Mouse (Mus musculus): Measurements from ENCODE around the gene Spry2.

Spry2 gene

DNA sequence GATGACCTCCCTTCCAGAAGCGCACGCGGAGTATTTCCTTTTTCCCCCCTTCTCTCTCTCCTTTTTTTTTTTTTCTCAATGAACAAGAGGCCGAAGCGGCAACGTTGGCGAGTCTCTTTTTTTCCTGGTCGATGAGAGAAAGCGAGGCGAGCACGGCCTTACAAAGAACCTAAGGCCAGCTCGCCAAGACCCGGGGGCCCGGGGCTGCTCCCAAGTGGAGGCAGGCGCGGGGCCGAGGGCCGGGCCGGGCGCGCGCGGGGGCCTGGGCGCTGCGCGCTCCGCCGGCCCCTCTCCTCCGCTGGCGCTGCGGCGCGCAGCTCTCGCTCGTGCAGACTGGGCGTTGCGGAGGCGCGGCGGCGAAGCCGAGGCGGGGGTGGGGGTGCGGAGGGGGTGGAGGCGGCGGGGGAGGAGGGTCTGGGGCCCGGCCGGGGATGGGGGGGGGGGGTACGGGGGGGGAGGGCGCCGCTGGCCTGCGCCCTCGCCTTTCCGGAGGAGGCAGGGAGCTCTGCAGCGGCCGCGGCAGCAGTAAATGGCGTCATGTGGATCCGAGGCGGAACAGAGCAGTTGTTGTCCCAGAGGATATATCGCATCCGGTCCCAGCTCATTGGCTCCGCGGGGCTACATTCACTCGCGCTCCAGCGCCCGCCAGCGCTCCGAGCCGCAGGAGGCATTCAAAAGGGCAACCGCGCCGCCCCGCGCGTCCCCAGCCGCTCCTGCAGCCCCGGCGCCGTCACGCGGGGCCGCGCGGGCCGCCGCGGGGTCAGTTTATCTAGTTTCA, at the start of gene Spry2:
Gene Spry2, minus strand, starts transcription at position 29 of the 778 bp plus-strand sequence.
- peak; percentile 74 for DNase-seq (ENCODE audit: low read depth, low spot score)
- Histone ChIP-seq H3K27me3 (ENCODE audit: control insufficient read depth, insufficient read depth, low read length, poor library complexity, severe bottlenecking) (no peaks in the 10 kb centered on the region), H3K36me3 (ENCODE audit: control insufficient read depth, insufficient read depth, low read length, poor library complexity, severe bottlenecking) (no peaks in the 10 kb centered on the region)

GRCm38 (mm10) chr14:105941353-105941752, 44.7 kb upstream of the Spry2 start:
- DNase-seq (ENCODE audit: low read depth, low spot score) = no peak
- H3K27me3 ChIP-seq (ENCODE audit: control insufficient read depth, insufficient read depth, low read length, poor library complexity, severe bottlenecking) = no peaks in the 10 kb centered on the region

GRCm38 (mm10) chr14:105926726-105927125, 30.1 kb upstream of the Spry2 start:
- no peaks in the 10 kb centered on the region for H3K27me3 ChIP-seq (ENCODE audit: control insufficient read depth, insufficient read depth, low read length, poor library complexity, severe bottlenecking)
- H3K36me3 ChIP-seq (ENCODE audit: control insufficient read depth, insufficient read depth, low read length, poor library complexity, severe bottlenecking) = no peaks in the 10 kb centered on the region
- DNase-seq (ENCODE audit: low read depth, low spot score) = no peak

More at GRCm38 (mm10) chr14:105941353-105941752, 44.7 kb upstream of the Spry2 start:
- H3K36me3 ChIP-seq (ENCODE audit: control insufficient read depth, insufficient read depth, low read length, poor library complexity, severe bottlenecking) = no peaks in the 10 kb centered on the region

- H3K36me3 ChIP-seq (ENCODE audit: control insufficient read depth, insufficient read depth, low read length, poor library complexity, severe bottlenecking) = no peaks in the 10 kb centered on the region
- no peak for DNase-seq (ENCODE audit: low read depth, low spot score)
- no peaks in the 10 kb centered on the region for H3K27me3 ChIP-seq (ENCODE audit: control insufficient read depth, insufficient read depth, low read length, poor library complexity, severe bottlenecking)
These were observed 28.7 kb upstream of the Spry2 start for GRCm38 (mm10) chr14:105925305-105925704.

DNA sequence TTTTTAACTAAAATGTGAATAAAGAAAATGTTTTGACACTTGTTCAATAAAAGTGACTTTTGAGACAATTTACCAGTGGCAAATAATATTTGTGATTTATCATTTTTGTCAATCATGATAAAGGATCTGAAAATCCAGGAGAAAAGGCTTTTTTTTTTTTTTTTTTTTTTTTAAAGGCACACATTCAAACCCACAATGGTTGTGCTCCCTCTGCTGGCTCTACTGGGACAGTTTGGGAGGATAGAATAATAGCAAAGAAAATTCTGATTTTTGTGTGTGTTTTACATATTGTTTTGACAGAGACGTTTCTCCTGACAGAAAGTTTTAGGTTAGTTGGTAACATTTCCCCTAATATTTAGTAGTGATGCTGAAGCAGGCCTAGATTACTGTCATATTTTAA, 28.1 kb upstream of the Spry2 start:
- DNase-seq (ENCODE audit: low read depth, low spot score) = peak; percentile 9
- Histone ChIP-seq H3K36me3 (ENCODE audit: control insufficient read depth, insufficient read depth, low read length, poor library complexity, severe bottlenecking) (no peaks in the 10 kb centered on the region), H3K27me3 (ENCODE audit: control insufficient read depth, insufficient read depth, low read length, poor library complexity, severe bottlenecking) (no peaks in the 10 kb centered on the region)

GRCm38 (mm10) chr14:105922874-105923273, 26.3 kb upstream of the Spry2 start:
- DNase-seq (ENCODE audit: low read depth, low spot score) = peak; percentile 30
- Histone ChIP-seq H3K27me3 (ENCODE audit: control insufficient read depth, insufficient read depth, low read length, poor library complexity, severe bottlenecking) (no peaks in the 10 kb centered on the region), H3K36me3 (ENCODE audit: control insufficient read depth, insufficient read depth, low read length, poor library complexity, severe bottlenecking) (no peaks in the 10 kb centered on the region)

DNA sequence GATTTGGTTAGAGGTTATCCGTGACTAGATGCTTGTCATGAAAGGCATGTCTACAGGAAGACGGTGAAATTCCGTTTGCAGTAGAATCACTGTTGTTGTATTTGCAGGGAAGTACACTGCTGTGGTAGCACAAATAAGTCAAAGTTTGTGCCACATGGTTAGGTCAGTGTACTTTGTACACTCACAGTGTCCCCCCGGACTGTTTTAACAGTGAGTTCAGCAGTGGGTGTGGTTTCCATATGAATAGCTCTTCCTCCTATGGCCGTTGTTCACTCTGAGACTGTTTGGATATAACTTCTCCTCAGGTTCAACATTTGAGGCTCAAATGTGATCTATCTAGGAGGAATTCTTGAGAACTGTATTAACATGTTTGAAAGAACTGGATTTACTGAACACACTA, 25.8 kb upstream of the Spry2 start:
- no peak for DNase-seq (ENCODE audit: low read depth, low spot score)
- Histone ChIP-seq H3K36me3 (ENCODE audit: control insufficient read depth, insufficient read depth, low read length, poor library complexity, severe bottlenecking) (no peaks in the 10 kb centered on the region), H3K27me3 (ENCODE audit: control insufficient read depth, insufficient read depth, low read length, poor library complexity, severe bottlenecking) (no peaks in the 10 kb centered on the region)

GRCm38 (mm10) chr14:105921217-105921695, 24.6 kb upstream of the Spry2 start:
- H3K27me3 ChIP-seq (ENCODE audit: control insufficient read depth, insufficient read depth, low read length, poor library complexity, severe bottlenecking) = no peaks in the 10 kb centered on the region
- H3K36me3 ChIP-seq (ENCODE audit: control insufficient read depth, insufficient read depth, low read length, poor library complexity, severe bottlenecking) = no peaks in the 10 kb centered on the region
- DNase-seq (ENCODE audit: low read depth, low spot score) = no peak

DNA sequence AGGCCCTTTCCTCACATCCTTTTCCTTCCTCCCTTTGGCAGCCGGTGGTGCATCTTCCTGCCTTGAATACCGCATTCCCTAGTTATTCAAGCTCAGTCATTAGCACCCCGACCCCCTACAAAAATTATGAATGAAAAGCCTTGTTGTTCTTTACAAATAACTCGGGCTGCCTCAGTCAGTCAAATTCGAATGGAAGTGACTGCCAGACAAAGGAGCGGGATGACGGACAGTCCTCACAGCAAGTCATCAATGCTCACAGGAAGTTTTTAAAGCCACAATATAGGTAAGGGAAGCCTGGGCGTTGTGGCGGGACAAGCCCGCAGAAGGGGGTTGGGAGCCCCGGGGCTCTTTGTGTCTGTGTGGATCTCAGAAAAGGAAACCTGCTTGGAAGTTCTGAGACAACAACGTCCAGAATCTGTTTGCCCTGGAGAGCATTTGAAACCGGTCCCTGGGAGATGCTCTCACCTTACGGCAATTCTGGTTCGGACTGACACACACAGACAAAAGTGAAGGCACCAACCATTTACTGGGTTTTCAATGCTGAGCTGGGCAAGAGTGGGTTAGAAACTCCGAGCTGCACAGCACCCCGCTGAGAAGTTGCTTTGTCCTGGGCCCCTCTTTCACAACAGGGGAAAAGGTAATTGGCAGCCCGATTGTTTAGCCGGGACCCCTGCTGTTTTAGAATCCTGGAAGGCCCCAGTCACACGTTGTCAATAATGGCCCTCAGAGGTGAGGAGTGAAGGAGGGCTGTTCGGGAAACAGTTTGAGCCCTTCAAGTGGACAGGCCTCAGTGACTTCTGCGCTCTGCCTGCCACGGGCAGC, 24.0 kb upstream of the Spry2 start:
- DNase-seq (ENCODE audit: low read depth, low spot score) = no peak
- H3K36me3 ChIP-seq (ENCODE audit: control insufficient read depth, insufficient read depth, low read length, poor library complexity, severe bottlenecking) = no peaks in the 10 kb centered on the region
- H3K27me3 ChIP-seq (ENCODE audit: control insufficient read depth, insufficient read depth, low read length, poor library complexity, severe bottlenecking) = no peaks in the 10 kb centered on the region

- DNase-seq (ENCODE audit: low read depth, low spot score) = no peak
- Histone ChIP-seq H3K36me3 (ENCODE audit: control insufficient read depth, insufficient read depth, low read length, poor library complexity, severe bottlenecking) (no peaks in the 10 kb centered on the region), H3K27me3 (ENCODE audit: control insufficient read depth, insufficient read depth, low read length, poor library complexity, severe bottlenecking) (no peaks in the 10 kb centered on the region)
These were observed 10.6 kb upstream of the Spry2 start for GRCm38 (mm10) chr14:105907216-105907615.

DNA sequence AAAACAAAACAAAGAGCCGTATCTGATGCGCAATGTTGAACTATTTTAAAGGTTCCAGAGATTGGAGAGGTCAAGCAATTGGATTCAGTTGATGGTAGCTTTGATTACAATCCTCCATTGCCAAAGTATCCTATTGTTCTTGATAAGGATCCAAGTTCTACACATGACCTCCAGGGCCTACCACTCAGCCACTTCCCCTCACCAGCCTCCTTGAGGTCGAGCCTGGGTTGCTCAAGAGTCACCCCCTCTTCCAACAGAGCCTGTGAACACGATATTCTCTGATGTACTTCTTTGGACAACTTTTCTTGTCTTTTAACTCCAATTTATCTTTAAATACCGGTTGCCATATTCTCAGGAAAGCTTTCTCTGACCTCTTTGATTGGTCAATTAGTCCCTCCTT, 9.3 kb upstream of the Spry2 start:
- no peaks in the 10 kb centered on the region for H3K27me3 ChIP-seq (ENCODE audit: control insufficient read depth, insufficient read depth, low read length, poor library complexity, severe bottlenecking)
- H3K36me3 ChIP-seq (ENCODE audit: control insufficient read depth, insufficient read depth, low read length, poor library complexity, severe bottlenecking) = no peaks in the 10 kb centered on the region
- no peak for DNase-seq (ENCODE audit: low read depth, low spot score)

DNA sequence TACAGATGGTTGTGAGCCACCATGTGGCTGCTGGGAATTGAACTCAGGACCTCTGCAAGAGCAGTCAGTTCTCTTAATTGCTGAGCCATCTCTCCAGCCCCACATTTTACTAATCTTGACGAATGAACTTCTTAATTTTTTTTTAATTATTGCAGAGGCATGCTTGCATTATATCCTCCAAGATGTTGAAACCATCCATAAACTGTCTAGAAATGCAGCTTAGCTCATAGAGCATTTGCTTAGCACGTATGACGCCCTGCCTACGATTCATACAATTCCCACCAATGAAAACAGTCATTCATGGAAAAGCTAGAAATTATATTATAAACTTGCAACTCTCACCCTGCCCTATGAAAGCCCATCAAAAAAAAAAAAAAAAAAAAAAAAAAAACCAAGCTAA, 8.9 kb upstream of the Spry2 start:
- DNase-seq (ENCODE audit: low read depth, low spot score) = no peak
- H3K27me3 ChIP-seq (ENCODE audit: control insufficient read depth, insufficient read depth, low read length, poor library complexity, severe bottlenecking) = no peaks in the 10 kb centered on the region
- no peaks in the 10 kb centered on the region for H3K36me3 ChIP-seq (ENCODE audit: control insufficient read depth, insufficient read depth, low read length, poor library complexity, severe bottlenecking)

DNA sequence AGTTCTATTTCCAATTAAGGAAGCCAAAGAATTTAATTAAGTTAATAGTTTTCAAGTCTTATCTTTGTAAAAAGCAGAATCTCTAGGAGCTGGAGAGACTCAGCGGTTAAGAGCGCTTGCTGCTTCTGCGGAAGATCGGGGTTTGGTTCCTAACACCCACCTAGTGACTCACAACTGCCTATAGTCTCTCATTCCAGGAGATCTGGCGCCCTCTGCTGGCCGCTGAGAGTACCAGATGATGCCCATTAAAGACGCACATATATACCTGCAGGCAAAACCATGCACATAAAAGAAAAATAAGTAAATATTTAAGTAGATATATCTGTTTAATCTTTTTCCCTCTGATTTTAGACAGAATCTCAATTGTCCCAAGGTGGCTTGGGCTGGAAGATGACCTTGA, 6.2 kb upstream of the Spry2 start:
- H3K27me3 ChIP-seq (ENCODE audit: control insufficient read depth, insufficient read depth, low read length, poor library complexity, severe bottlenecking) = no peaks in the 10 kb centered on the region
- H3K36me3 ChIP-seq (ENCODE audit: control insufficient read depth, insufficient read depth, low read length, poor library complexity, severe bottlenecking) = no peaks in the 10 kb centered on the region
- DNase-seq (ENCODE audit: low read depth, low spot score) = peak; percentile 77

DNA sequence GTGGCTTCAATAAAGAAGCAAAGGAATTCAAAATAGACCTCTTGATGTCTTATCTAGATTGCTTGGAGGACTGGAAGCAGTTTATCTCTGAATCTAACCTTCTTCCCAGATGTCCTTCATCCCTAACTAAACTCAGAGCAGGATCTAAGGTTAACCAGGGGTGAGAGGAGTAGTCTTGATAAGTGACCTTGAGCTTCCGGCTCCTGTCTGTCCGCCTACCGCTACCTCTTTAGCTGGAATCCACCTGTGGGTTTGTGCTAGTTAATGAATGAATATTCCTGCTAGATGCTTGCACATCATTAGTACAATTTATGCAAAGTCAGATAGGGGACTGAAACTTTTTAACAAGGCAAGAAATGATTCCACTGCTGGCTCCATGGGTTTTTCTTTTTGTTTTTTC, 4.2 kb upstream of the Spry2 start:
- DNase-seq (ENCODE audit: low read depth, low spot score) = no peak
- Histone ChIP-seq H3K36me3 (ENCODE audit: control insufficient read depth, insufficient read depth, low read length, poor library complexity, severe bottlenecking) (no peaks in the 10 kb centered on the region), H3K27me3 (ENCODE audit: control insufficient read depth, insufficient read depth, low read length, poor library complexity, severe bottlenecking) (no peaks in the 10 kb centered on the region)

- H3K36me3 ChIP-seq (ENCODE audit: control insufficient read depth, insufficient read depth, low read length, poor library complexity, severe bottlenecking) = no peaks in the 10 kb centered on the region
- H3K27me3 ChIP-seq (ENCODE audit: control insufficient read depth, insufficient read depth, low read length, poor library complexity, severe bottlenecking) = no peaks in the 10 kb centered on the region
- DNase-seq (ENCODE audit: low read depth, low spot score) = no peak
These were observed 2.5 kb upstream of the Spry2 start for GRCm38 (mm10) chr14:105899116-105899515.
